Mouse (Mus musculus): ENCODE data around the gene Cd37. TPM values are rescaled to one million over a fixed set of nuclear protein-coding genes. Genes with fewer than 3 reads are reported as not detected.
A peak's percentile ranks its signal among the peaks of the same experiment; 100 is the strongest.

Cd37 gene
- total RNA-seq, 2 experiments from 2014 or later = 3.8 to 5.5 TPM

GRCm38 (mm10) chr7:45211070-45211469, 27.8 kb downstream of the Cd37 start:
- DNase-seq = no peak
- intact Hi-C loops (cut with DNase I) = no loop called here

DNA sequence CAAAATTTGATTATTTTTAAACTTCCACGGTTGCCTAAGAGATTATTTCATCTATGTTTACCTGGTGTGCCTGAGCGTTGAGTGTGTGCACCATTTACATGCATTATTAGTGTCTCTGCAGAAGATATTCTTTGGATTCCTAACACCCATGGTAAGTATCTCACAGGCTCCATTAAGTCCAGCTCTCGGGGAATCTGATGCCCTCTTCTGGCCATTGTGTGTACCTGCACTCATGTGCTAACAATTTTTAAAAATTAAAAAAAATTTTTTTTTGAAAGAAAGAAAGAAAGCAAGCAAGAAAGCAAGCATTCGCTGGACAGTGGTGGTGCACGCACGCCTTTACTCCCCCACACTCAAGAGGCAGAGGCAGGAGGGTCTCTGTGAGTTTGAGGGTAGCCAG, 30.7 kb downstream of the Cd37 start:
- no peak for DNase-seq
- intact Hi-C loops (cut with DNase I) = no loop called here

- peak; percentile 84 to 85 for DNase-seq
- intact Hi-C loops (cut with DNase I) = no loop called here
Measured at GRCm38 (mm10) chr7:45204380-45205143, 34.4 kb downstream of the Cd37 start, which contains the start of gene Ccdc155. Gene Ccdc155, minus strand, starts transcription at chr7:45204892.

DNA sequence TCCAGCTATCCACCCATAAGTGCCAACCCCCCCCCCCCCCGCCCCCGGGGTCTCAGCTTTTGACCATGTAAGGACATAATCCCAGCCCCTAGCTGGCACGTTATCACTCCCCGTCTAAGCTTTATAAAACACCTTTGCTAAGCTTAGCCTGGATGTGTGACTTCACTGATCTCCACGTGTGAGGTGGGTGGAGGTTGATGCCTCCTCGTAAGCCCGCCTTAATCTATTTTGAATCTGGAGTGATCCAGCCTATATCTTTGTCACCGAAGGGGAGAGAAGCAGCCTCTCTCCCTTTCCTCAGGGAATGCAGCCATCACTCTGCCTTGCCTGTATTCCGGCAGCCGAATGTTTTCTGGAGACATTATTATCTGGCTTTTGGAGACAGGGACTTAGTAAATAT, 36.3 kb downstream of the Cd37 start:
- no peak for DNase-seq
- intact Hi-C loops (cut with DNase I) = no loop called here

GRCm38 (mm10) chr7:45198961-45199360, 40.0 kb downstream of the Cd37 start:
- intact Hi-C loops (cut with DNase I) = loop anchor here (1.0 to 2.0 kb wide), 2 partner anchors 37 to 120 kb away; no protein-coding TSS in a partner anchor
- DNase-seq = no peak

DNA sequence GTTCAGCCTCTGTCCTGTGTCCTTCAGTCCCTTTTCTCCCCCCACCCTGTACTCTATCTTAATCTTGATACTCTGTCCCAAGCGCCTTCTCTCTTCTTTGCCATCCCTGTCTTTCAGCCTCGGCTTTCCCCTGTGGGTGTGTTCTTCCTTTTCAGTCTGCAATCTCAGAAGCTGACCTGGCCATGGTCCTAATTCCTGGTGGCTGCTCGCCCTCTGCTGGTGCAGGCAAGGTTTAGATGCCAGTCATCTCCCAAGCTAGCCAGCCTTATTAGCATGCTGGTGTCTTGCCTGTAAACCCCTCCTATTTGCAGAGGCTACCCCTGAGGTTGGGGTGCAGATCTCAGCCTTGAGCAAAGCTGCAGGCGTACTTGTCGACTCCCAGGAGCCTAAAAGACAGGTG, 40.5 kb downstream of the Cd37 start:
- peak; percentile 72 to 84 for DNase-seq
- intact Hi-C loops (cut with DNase I) = loop anchor here (1.0 to 2.0 kb wide), 2 partner anchors 36 to 120 kb away; no protein-coding TSS in a partner anchor

GRCm38 (mm10) chr7:45196994-45197393, 41.9 kb downstream of the Cd37 start:
- no peak for DNase-seq
- intact Hi-C loops (cut with DNase I) = no loop called here

- DNase-seq = no peak
- intact Hi-C loops (cut with DNase I) = no loop called here
Measured at GRCm38 (mm10) chr7:45196176-45196535, 42.8 kb downstream of the Cd37 start.

DNA sequence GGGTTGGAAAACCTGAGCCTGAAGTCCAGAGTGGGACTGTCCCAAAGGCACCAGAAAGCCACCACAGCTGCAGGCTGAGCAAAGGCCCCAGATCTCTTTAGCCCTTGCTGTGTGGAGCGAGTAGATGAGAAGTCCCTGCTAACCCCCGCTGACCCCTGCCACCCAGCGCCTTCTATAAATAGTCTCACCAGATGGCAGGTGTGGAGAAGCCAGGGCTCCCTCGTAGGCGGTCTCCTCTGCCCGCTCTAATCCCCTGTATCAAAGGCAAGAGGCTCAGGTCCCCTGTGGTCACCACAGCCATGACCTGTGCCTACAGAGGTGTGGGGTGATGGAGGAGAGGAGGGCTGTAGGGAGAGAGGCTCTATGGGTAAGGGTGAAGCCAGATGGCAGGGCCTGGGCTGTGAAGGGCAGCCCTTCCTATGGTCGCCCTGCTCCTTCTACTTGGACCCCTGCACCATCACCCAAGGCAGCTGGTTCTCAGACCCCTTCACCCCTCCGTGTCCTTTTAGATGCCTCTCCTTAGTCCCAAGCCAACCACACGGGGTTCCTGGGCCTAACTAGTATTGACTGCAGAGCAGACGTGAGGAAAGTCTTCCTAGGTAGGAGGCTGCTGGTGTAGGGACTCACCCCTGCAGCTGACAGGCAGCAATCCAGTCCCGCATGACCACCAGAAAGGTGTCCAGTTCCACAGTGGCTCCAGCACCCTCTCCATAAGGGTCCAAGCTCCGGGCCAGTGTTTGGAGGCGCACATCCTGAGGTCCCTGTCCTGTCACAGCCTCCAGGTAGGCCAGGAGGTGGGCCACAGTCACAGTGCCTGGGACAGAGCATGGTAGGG, 43.4 kb downstream of the Cd37 start:
- DNase-seq = no peak
- intact Hi-C loops (cut with DNase I) = no loop called here

- intact Hi-C loops (cut with DNase I) = no loop called here
- no peak for DNase-seq
Measured at GRCm38 (mm10) chr7:45193871-45194785, 44.8 kb downstream of the Cd37 start.

DNA sequence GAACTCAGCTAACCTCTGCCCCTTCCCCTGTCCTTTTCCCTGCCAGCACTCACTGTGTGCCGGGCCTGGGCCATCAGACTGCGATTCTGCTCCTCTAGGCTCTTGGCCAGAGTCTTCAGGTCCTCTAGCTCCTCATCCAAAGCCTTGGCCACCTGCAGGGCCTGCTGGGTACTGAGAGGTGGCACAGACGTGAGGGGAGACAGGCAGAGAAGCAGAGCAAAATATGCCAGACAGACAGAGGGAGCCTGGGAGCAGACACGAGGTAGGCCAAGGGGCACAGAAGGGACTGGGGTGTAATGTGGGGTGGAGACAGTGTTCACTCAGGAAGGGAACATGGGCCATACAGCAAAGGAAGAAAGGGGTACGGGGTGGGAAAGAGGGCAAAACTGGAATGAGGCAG, 45.5 kb downstream of the Cd37 start:
- no peak for DNase-seq
- intact Hi-C loops (cut with DNase I) = no loop called here

DNA sequence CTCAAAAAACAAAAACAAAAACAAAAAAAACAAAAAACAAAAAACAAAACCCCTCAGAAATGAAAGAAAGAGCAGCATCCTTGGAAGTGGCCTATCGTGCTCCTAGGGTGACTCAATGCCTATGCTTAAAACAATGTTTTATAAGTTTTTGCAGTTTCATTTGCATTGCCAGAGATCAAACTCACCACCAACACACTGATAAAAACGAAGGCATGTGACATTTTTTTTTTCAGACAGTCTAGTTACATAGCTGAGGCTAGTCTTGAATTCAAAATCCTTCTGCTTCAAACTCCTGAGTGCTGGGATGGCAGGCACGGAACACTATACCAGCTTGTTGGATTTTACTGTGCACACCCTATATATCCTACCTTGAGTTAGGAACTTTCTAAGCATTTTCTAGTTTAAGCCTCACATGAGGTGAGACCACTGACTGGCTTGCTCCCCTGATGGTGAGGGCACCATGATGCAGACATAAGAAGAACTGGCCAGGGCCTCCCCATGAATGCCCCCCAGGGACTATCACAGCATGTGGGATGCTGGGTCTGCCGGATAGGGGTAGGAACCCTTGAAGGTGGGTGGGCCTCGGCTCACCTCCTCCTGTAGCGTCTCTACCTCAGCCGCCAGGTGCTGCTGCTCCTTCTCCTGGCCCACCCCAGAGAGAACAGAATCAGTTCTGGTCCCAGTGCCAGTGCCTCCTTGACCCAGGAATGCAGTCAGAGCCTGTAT, 46.2 kb downstream of the Cd37 start:
- intact Hi-C loops (cut with DNase I) = no loop called here
- no peak for DNase-seq

DNA sequence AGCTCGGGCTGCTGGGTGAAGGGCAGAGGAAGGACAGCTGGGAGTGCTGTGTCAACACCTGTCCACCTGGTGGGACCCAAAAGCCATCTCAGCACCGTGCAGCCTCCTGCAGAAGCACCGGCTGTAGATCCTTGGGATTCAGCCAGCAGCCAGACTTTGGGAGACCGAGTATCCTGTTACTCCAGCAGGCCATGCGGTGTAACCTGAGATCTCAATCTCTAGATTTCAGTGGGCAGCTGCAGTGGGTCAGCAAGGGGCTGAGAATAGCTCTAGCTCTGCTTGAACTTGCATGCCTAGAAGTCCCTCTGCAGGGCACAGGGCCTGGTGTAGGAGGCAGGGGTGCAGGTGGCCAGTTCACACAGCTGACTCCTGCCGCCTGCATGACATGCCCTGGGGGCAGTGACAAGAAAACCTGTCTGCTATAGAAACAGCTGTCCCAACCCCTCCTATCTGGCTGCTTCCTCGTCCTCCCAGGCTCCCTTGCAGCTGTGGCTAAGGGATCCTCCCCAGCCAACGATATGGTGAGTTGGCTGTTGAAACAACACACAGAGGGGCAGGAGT, 47.0 kb downstream of the Cd37 start:
- intact Hi-C loops (cut with DNase I) = no loop called here
- no peak for DNase-seq

DNA sequence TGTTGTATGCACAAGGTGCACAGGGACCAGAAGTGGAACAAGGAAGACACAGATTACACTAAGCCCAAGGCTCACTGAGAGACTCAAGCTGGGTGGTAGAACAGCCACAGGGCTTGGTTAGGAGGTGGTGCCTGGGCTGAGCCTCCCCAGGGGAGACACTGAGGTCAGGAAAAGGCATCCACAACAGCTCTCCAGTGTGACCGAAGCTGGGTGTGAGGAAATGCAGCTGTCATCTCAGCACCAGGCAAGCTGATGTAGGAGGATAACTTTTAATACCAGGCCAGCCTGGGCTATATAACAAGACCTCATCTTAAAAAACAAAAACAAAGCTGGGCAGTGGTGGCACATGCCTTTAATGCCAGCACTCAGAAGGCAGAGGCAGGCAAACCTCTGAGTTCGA, 47.8 kb downstream of the Cd37 start:
- no peak for DNase-seq
- intact Hi-C loops (cut with DNase I) = no loop called here

- intact Hi-C loops (cut with DNase I) = no loop called here
- no peak for DNase-seq
Measured at GRCm38 (mm10) chr7:45190186-45190585, 48.7 kb downstream of the Cd37 start.

- no peak for DNase-seq
- intact Hi-C loops (cut with DNase I) = no loop called here
Measured at GRCm38 (mm10) chr7:45189600-45189999, 49.3 kb downstream of the Cd37 start.

- intact Hi-C loops (cut with DNase I) = no loop called here
- no peak for DNase-seq
Measured at GRCm38 (mm10) chr7:45185921-45186320, 53.0 kb downstream of the Cd37 start.

- no peak for DNase-seq
- intact Hi-C loops (cut with DNase I) = no loop called here
Measured at GRCm38 (mm10) chr7:45183672-45184071, 55.2 kb downstream of the Cd37 start.

Measured in heart, postnatal 14 days (tissue).